Mouse (Mus musculus): ENCODE results near the gene Atp10b.

The Atp10b gene

DNA sequence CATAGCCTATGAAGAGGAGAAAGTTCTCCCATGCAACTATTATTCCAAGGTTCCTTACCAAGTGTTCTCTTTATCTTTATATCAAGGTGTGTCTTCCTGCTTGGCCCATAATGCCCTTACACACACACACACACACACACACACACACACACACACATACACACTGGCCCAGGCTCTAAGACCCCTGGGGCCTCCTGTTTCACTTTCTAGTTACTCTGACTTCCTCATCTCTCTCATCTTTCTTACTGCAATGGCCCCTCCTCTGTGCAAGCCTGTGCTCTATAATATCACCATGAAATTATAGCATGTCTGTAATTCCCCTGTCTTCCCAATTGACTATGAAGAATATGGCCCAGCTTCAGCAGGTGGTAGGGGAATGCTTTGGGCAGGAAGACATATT, 49.7 kb downstream of the Atp10b start:
- DNase-seq (ENCODE audit: low read depth, low spot score), result no peak

DNA sequence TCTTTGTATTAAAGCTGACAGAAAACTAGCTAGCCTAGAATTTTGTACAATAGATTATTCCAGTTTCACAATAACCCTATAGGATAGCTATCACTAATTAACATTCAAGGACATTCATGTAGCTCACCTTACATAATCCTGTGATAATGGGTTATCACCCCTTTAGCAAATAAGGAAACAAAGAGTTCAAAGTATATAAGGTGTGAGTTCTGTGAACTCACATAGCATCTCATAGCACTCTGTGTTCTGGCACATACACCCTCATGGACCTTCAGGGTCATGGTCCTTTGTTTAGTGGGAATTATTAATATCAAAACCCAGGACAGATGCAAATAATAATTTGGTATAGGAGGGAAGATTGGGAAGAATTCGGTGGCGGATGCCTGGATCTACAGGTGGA, 50.4 kb downstream of the Atp10b start:
- no peak for DNase-seq (ENCODE audit: low read depth, low spot score)

GRCm38 (mm10) chr11:43203580-43203979, 53.9 kb downstream of the Atp10b start:
- DNase-seq (ENCODE audit: low read depth, low spot score), result no peak

DNA sequence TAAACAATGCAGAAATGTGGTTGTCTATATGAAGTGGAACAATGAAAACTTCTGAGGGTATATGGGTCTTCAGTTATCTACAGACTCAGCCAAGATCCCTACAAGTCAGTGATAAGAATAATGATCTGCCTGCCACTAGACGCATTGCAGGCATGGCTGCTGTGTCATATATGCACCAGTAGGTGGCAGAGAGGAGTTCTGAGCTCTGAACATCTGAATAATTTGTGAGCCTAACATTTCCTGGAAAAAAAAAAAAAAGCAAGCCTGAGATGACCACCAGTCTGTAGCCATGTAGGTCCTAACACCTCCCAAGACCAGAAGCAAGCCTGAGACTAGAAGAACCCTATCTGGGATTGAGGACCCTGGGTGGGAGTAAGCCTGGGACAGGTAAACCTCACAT, 63.5 kb downstream of the Atp10b start:
- DNase-seq (ENCODE audit: low read depth, low spot score), result no peak

- no peak for DNase-seq (ENCODE audit: low read depth, low spot score)
Observed at GRCm38 (mm10) chr11:43213740-43214139, 64.1 kb downstream of the Atp10b start.

- no peak for DNase-seq (ENCODE audit: low read depth, low spot score)
Observed at GRCm38 (mm10) chr11:43217021-43217420, 67.3 kb downstream of the Atp10b start.

DNA sequence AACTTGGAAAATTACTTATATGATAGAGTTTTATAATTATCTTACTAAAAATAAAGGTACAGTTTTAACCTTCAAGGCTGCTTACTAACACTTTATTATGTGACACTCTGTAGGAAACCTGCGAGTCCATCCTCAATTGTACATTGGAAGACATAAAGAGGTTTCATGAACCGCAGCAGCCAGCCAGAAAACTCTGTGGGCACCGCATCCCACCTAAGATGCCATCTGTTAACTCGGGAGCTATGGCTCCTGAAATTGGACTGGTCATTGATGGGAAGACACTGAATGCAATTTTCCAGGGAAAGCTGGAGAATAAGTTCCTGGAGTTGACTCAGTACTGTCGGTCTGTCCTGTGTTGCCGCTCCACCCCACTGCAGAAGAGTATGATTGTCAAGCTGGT, 80.6 kb downstream of the Atp10b start:
- no peak for DNase-seq (ENCODE audit: low read depth, low spot score)

GRCm38 (mm10) chr11:43232073-43232472, 82.4 kb downstream of the Atp10b start:
- DNase-seq (ENCODE audit: low read depth, low spot score), result no peak

GRCm38 (mm10) chr11:43236360-43237039, 86.8 kb downstream of the Atp10b start:
- no peak for DNase-seq (ENCODE audit: low read depth, low spot score)

DNA sequence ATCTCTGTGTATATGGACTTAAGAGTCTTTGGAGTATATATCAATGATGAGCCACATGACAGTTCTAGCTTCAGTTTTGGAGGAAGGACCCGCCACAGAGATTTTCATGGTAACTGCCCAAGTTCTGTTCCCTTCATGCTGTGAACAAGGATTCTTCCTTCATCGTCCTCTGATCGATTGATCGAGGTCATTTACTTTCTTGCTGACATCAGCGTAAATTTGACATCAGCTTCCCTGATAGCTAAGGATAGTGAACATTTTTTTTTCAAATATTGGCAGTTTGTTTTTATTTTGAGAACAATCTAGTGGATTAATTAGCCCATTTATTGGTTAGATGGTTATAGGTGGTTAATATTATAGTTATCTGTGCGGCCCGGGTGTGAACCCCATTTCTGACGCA, 90.1 kb downstream of the Atp10b start:
- no peak for DNase-seq (ENCODE audit: low read depth, low spot score)

DNA sequence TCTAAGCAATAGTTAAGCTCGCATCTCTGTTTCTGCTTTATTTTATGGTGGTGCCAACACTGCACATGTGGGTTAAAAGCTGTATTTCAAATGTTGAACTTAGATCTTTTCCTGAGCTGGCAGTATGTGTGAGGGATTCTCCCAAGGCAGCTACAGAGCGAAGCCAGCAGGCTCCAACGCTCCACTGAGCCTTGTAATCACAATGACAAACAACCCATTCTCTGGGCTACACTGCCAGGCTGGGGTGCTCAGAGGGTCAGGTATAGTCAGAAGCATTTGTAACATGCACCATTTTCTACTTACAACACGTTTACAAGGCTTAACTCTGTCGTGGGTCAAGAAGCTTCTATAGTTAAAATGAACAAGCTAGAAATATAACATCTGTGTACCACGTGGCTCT, 103.4 kb downstream of the Atp10b start:
- DNase-seq (ENCODE audit: low read depth, low spot score), result no peak

DNA sequence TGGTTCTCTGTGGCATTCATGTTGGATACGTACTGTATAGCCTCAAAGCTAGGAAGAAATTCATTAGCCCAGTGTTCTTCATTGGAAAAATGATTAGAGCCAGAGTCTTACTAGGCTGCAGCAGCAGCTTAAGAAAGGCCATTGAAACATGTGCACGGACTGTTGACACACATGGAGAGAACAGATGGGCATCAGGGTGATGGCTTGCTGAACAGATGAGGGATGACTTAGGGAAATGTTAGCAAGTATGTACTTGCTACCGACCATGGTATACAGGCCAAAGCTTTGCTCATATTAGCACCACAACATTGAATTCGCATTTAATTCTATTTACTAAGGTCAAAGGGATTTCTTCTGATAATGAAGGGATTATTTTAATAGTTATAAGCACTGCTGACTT, 105.6 kb downstream of the Atp10b start:
- DNase-seq (ENCODE audit: low read depth, low spot score), result no peak

DNA sequence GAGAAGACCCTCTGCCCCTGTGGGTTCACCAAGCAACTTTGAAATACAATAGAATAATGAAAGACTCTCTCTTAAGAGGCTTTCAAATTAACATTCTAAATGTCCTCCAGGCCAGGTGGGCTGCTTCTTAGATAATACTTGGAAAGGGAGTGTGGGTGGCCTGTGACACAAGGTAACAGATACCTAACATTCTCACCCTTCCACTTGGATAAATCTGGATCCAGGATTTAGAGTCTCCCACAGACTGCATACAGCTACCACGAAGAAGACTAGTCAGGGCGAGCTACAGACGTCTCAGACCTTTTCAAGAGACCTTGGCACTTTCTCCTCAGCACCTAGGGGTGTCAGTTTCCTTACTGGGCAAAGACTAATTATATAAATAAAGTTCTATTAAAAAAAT, 107.6 kb downstream of the Atp10b start:
- no peak for DNase-seq (ENCODE audit: low read depth, low spot score)

GRCm38 (mm10) chr11:43257781-43258180, 108.1 kb downstream of the Atp10b start:
- no peak for DNase-seq (ENCODE audit: low read depth, low spot score)

GRCm38 (mm10) chr11:43263548-43264218, 114.0 kb downstream of the Atp10b start:
- peak; percentile 63 for DNase-seq (ENCODE audit: low read depth, low spot score)

DNA sequence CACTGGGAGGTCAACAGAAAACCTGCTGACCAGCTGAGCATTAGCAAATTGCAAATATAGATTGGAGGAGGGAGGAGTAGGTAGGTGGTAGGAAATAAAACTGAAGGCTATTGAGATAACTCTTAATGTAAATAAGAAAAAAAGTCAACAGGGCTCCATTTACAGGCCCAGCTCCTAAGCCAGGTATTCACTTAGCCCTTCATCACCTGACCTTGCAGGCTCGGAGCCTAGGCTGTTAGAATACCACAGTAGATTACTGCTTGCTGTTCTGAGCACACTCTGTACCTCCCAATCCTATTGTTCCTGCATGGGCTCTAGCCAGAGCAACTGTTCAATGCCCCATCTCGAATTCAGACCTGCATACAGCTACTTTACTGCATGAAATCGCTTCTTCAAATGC, 117.8 kb downstream of the Atp10b start:
- no peak for DNase-seq (ENCODE audit: low read depth, low spot score)

DNA sequence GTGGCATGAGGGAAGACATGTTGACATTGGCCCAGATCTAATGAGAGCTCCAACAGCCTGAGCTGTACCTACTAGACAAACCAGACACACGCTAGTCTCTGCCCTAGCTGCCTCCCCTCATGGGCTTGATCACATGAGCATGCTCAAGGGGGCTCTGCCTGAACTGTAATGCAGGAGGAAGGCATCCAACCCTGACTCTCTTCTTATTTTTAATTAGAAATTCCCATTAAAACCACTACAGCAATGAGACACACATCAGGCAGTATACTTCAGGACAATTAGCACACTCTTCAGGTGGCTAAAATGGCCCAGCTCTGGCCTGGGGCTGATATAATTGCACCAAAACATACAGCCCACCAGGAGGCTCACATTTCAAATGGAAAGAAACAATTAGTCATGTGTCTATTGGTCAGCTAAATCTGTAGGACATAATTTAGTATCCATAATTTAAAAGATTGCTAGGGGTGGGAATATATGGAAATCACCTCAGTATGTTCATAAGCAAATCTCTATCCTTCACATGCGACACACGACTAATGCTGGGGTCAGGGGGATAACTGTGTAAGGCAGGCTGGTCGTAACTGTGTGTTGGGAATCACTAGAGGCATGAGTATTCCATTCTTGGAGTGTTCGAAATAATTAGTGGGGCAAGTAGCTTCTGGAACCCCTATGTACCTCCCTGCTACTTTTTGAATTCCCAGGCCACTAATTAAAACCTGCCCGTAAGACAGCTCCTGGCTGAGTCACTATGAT, 120.0 kb downstream of the Atp10b start:
- no peak for DNase-seq (ENCODE audit: low read depth, low spot score)

- no peak for DNase-seq (ENCODE audit: low read depth, low spot score)
Observed at GRCm38 (mm10) chr11:43270256-43270806, 120.7 kb downstream of the Atp10b start.

DNA sequence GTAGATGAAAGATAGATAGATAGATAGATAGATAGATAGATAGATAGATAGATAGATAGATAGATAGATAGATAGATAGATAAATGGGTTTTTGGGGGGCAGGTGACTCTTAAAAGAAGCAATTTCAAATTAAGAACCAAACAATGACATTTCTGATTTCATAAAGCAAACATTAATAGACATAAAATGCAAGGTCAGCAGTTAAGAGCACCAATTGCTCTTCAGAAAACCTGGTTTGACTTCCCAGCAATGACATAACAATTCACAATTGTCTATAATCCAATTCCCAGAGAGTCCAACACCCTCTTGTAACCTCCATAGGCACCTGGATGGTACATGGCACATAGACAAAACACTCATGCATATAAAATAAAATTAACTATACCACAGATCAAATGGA, 124.2 kb downstream of the Atp10b start:
- DNase-seq (ENCODE audit: low read depth, low spot score), result no peak

DNA sequence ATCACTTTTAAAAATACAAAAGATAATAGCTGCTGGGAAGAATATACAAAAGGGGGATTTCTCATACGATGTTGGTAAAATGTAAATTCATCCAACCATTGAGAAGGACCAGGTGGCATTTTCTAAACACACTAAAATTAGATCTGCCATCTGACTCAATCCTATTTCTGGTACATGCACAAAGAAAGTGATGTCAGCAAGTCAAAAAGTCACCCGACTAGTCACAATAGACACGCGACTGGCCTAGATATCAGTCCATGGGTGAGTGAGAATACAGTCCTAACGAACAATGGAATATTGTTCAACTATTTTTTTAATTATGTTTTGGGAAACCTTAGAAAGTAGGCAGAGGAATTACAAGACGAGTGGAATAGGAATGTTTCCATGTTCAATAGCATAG, 147.9 kb downstream of the Atp10b start:
- DNase-seq (ENCODE audit: low read depth, low spot score), result no peak

DNA sequence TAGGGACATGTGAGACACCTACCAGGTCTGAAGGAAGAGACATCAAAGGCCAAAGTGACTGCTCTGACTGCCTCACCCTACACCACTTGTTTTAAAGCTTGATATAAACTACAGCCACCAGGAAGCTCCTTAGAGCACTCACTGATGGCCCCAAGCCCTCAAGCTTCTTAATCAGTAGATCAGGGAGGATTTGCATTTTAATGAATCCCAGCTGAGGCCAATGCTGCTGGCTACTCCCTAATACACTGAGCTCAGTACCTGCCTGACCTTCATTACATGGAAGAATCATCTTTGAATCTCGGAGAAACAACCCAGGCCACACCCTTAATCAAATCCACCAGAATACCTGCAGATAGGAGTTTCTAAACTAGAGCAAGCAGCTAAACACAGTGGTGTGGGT, 161.3 kb downstream of the Atp10b start:
- peak; percentile 23 for DNase-seq (ENCODE audit: low read depth, low spot score)
